Mouse (Mus musculus): Measurements from ENCODE around the gene Spaca4. TPM values are rescaled to one million over a fixed set of nuclear protein-coding genes. Genes with fewer than 3 reads are reported as not detected.

Gene Spaca4
- polyA plus RNA-seq, 1 experiment from 2014 or later = not detected

- H3K27ac ChIP-seq (replicated peaks) = peak overlapping the region; percentile 84
- no peaks in the 10 kb centered on the region for H3K9me3 ChIP-seq
- no peaks in the 10 kb centered on the region for H3K27me3 ChIP-seq
- peaks cover 53% of the 10 kb centered on the region for H3K4me1 ChIP-seq
- 11% methylated on average over 31 of the region's 31 CpGs for WGBS
- H3K4me2 ChIP-seq (replicated peaks) = peak overlapping the region; percentile 88
- peak overlapping the region; percentile 71 for H3K4me3 ChIP-seq
- peak overlapping the region; percentile 83 for H3K9ac ChIP-seq (replicated peaks)
- peak; percentile 15 for ATAC-seq (replicated peaks)
- peaks cover 35% of the 10 kb centered on the region for H3K36me3 ChIP-seq
These were observed 8.4 kb downstream of the Spaca4 start for GRCm38 (mm10) chr7:45716952-45717917.

DNA sequence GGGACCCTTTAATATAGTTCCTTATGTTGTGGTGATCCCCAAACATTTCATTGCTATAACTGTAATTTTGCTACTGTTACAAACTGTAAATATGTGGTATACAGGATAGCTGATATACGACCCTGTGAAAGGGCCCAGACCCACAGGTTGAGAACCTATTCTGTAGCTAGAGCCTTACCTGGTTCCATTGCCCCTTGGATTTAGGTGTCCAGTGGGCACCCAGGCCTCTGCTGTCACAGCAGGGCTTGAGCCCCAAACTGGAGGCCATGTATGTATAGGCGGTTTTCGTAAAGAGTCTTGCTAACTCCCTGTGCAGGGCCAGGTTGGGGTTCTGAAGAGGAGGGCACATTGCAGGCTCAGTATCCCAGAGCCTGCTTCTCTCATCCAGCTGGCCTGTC lies 9.2 kb downstream of the Spaca4 start:
- peaks cover 53% of the 10 kb centered on the region for H3K4me1 ChIP-seq
- ATAC-seq (replicated peaks) = no peak
- peak overlapping the region; percentile 71 for H3K4me3 ChIP-seq
- H3K9ac ChIP-seq (replicated peaks) = no peak overlapping the region
- no peaks in the 10 kb centered on the region for H3K9me3 ChIP-seq
- H3K27me3 ChIP-seq = no peaks in the 10 kb centered on the region
- peaks cover 43% of the 10 kb centered on the region for H3K36me3 ChIP-seq
- H3K4me2 ChIP-seq (replicated peaks) = peak overlapping the region; percentile 88
- no peak overlapping the region for H3K27ac ChIP-seq (replicated peaks)
- WGBS = 91% methylated on average over 3 of the region's 3 CpGs

- Histone ChIP-seq H3K27ac (replicated peaks) (peak overlapping the region; percentile 71), H3K36me3 (peaks cover 44% of the 10 kb centered on the region), H3K9ac (replicated peaks) (peak overlapping the region; percentile 39), H3K4me1 (peaks cover 53% of the 10 kb centered on the region), H3K9me3 (no peaks in the 10 kb centered on the region), H3K4me3 (peak overlapping the region; percentile 81), H3K4me2 (replicated peaks) (peak overlapping the region; percentile 88), H3K27me3 (no peaks in the 10 kb centered on the region)
- no peak for ATAC-seq (replicated peaks)
- 89% methylated on average over 19 of the region's 19 CpGs for WGBS
These were observed 9.7 kb downstream of the Spaca4 start for GRCm38 (mm10) chr7:45715741-45716459.

DNA sequence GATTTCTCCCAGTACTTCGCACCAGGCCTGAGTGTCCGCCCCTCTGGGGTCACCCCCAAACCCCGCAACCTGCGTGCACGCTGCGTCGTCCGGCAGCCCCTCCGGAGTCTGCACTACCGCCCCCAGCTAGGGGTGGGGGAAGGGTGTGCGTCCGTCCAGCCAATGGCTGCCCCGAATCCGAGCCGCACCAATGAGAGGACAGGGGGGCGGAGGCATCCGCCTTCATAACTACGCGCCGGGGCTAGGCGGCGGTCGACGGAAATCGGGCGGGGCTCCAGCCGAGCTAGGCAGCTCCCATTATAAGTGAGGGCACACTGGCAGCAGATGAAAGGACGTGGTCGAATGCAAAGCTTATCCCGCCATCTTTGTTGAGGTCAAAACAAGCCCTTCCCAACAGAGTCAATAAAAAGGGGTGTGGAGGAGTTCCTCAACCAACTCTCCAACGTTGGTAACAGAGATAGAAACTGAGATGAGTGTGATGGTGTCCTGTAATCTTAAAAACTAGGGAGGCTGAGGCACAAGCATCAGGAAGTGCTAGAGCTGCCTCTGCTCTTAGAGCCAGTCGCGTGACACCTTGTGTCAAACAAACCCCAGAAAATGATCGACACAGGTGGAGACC lies 10.4 kb downstream of the Spaca4 start, which contains the start of gene Rpl18:
Rpl18 (plus strand) TSS at position 368 of the 619 bp plus-strand sequence.
- Histone ChIP-seq H3K4me2 (replicated peaks) (peak within 1 kb of the TSS; percentile 88), H3K27ac (replicated peaks) (peak within 1 kb of the TSS; percentile 71), H3K4me1 (peaks cover 49% of the 10 kb centered on the region), H3K9me3 (no peaks in the 10 kb centered on the region), H3K9ac (replicated peaks) (peak within 1 kb of the TSS; percentile 80), H3K36me3 (peaks cover 44% of the 10 kb centered on the region), H3K4me3 (peak within 1 kb of the TSS; percentile 81), H3K27me3 (no peaks in the 10 kb centered on the region)
- 7% methylated on average over 34 of the region's 34 CpGs for WGBS
- ATAC-seq (replicated peaks) = peak; percentile 92

DNA sequence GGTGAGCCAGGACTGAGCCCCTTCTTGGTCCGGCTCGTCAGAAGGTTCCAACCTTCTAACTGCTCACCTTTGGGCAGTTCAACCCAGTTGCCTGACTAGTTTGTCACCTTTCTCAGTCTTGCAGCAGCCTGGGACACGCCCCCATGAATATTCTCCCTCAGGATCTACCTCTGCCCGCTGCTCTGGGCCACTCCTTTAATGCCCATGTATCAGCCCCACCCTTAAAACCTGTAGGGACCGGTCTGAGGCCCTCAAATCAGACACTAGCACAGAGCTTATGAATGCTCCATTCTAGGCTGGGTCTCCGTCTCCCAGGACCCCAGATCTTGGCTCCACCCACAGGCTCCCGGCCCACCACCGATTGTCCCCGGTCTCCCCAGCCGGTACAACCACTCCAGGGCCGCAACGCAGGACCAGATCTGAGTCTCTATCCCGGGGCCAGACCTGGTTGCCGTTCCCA lies 11.0 kb downstream of the Spaca4 start:
- no peaks in the 10 kb centered on the region for H3K27me3 ChIP-seq
- H3K27ac ChIP-seq (replicated peaks) = peak overlapping the region; percentile 71
- ATAC-seq (replicated peaks) = peak; percentile 30
- H3K4me3 ChIP-seq = peak overlapping the region; percentile 81
- peaks cover 44% of the 10 kb centered on the region for H3K36me3 ChIP-seq
- H3K4me1 ChIP-seq = peaks cover 47% of the 10 kb centered on the region
- H3K9ac ChIP-seq (replicated peaks) = peak overlapping the region; percentile 80
- H3K9me3 ChIP-seq = no peaks in the 10 kb centered on the region
- WGBS = 11% methylated on average over 14 of the region's 14 CpGs
- peak overlapping the region; percentile 88 for H3K4me2 ChIP-seq (replicated peaks)

- 86% methylated on average over 6 of the region's 6 CpGs for WGBS
- Histone ChIP-seq H3K9ac (replicated peaks) (peak overlapping the region; percentile 80; the same call in 1 of the 2 replicates), H3K36me3 (peaks cover 38% of the 10 kb centered on the region), H3K9me3 (no peaks in the 10 kb centered on the region), H3K4me1 (peaks cover 47% of the 10 kb centered on the region), H3K27ac (replicated peaks) (no peak overlapping the region), H3K4me2 (replicated peaks) (peak overlapping the region; percentile 88), H3K4me3 (peak overlapping the region; percentile 81), H3K27me3 (no peaks in the 10 kb centered on the region)
- no peak for ATAC-seq (replicated peaks)
These were observed 11.6 kb downstream of the Spaca4 start for GRCm38 (mm10) chr7:45713881-45714520.

GRCm38 (mm10) chr7:45713396-45713795 lies 12.2 kb downstream of the Spaca4 start:
- WGBS = 94% methylated on average over 16 of the region's 16 CpGs
- ATAC-seq (replicated peaks) = no peak
- Histone ChIP-seq H3K9me3 (no peaks in the 10 kb centered on the region), H3K27me3 (no peaks in the 10 kb centered on the region), H3K4me2 (replicated peaks) (no peak overlapping the region), H3K4me3 (no peak overlapping the region), H3K27ac (replicated peaks) (no peak overlapping the region), H3K4me1 (peaks cover 47% of the 10 kb centered on the region), H3K9ac (replicated peaks) (no peak overlapping the region), H3K36me3 (peaks cover 38% of the 10 kb centered on the region)

- peaks cover 58% of the 10 kb centered on the region for H3K4me1 ChIP-seq
These were observed 13.4 kb downstream of the Spaca4 start for GRCm38 (mm10) chr7:45712022-45712757.

DNA sequence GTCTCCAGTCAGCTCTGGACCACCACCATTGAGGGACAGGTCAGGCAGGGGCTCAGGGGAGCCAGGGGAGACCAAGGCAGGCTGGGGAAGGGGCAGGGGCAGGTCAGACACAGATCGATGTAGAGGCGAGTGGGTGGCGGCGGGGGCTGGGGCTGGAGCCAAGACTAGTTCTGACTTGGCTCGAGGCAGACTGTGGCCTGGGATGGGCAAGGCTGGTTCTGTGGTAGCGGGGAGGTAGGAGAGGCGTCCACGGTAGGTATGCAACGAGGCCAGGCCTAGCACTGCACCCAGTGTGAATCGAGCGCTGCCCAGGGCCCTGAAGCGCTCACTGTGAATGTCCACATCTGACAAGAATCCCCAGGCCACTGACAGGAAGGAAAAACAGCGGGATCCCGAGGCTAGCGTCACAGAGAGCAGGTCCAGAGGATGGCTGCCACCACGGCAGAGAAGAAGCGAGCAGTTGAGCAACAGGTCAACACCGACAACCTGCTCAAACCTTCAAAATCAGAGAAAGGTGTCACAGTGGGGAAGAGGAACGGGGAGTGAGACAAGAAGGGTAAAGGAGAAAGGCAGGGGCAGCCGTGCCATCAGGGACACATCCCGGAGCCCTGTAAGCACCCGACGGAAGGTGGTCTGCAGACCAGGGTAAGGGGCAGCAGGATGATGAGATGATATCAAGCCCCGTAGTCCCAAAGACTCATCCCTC lies 14.1 kb downstream of the Spaca4 start:
- Histone ChIP-seq H3K9ac (replicated peaks) (no peak overlapping the region), H3K4me1 (peaks cover 58% of the 10 kb centered on the region), H3K36me3 (peaks cover 38% of the 10 kb centered on the region), H3K27me3 (no peaks in the 10 kb centered on the region), H3K4me3 (no peak overlapping the region), H3K9me3 (no peaks in the 10 kb centered on the region), H3K27ac (replicated peaks) (no peak overlapping the region), H3K4me2 (replicated peaks) (no peak overlapping the region)
- no peak for ATAC-seq (replicated peaks)
- 90% methylated on average over 24 of the region's 24 CpGs for WGBS

More at GRCm38 (mm10) chr7:45712022-45712757, 13.4 kb downstream of the Spaca4 start:
- Histone ChIP-seq H3K9me3 (no peaks in the 10 kb centered on the region), H3K27ac (replicated peaks) (no peak overlapping the region), H3K27me3 (no peaks in the 10 kb centered on the region), H3K9ac (replicated peaks) (no peak overlapping the region), H3K36me3 (peaks cover 38% of the 10 kb centered on the region), H3K4me2 (replicated peaks) (no peak overlapping the region), H3K4me3 (no peak overlapping the region)
- WGBS = 89% methylated on average over 21 of the region's 21 CpGs
- ATAC-seq (replicated peaks) = no peak

GRCm38 (mm10) chr7:45710477-45711191 lies 15.0 kb downstream of the Spaca4 start:
- H3K4me1 ChIP-seq = peaks cover 58% of the 10 kb centered on the region
- no peak overlapping the region for H3K9ac ChIP-seq (replicated peaks)
- 93% methylated on average over 20 of the region's 20 CpGs for WGBS

More at GRCm38 (mm10) chr7:45710477-45711191, 15.0 kb downstream of the Spaca4 start:
- Histone ChIP-seq H3K4me2 (replicated peaks) (no peak overlapping the region), H3K27me3 (no peaks in the 10 kb centered on the region), H3K36me3 (peaks cover 38% of the 10 kb centered on the region), H3K9me3 (no peaks in the 10 kb centered on the region), H3K27ac (replicated peaks) (no peak overlapping the region; the same call in 1 of the 2 replicates), H3K4me3 (no peak overlapping the region)
- ATAC-seq (replicated peaks) = no peak

All from forebrain, embryonic 15.5 days (tissue).